Mouse (Mus musculus) limb, embryonic 14.5 days (tissue): ENCODE results near the gene 4930535I16Rik. TPM values are rescaled to one million over a fixed set of nuclear protein-coding genes. Genes with fewer than 3 reads are reported as not detected.

Experiments used
- ATAC-seq: fragments of 200-750 bp; cut with Nextera tagmentation; 2 replicates; pipeline ENCODE4 v1.8.0; 2017; ENCODE audit warnings: low read depth, moderate number of reproducible peaks, moderate TSS enrichment; ENCODE audit not compliant: low FRiP score
- DNase-seq: peaks from one replicate; pipeline ENCODE4 v3.0.0-alpha.2; 2015; ENCODE audit warnings: low spot score
- H3K27ac ChIP-seq: fragments of 300-500 bp; sonication (generic); replicated peaks from 2 replicates; pipeline ENCODE4 v1.5.1; 2014; ENCODE audit warnings: low read depth, mild to moderate bottlenecking, low read length, moderate library complexity, mixed read lengths
- H3K27me3 ChIP-seq: fragments of 300-500 bp; sonication (generic); 2 replicates; pipeline ENCODE4 v1.6.1; 2014; ENCODE audit warnings: low read length, mixed read lengths; ENCODE audit not compliant: control insufficient read depth, insufficient read depth
- H3K36me3 ChIP-seq: fragments of 300-500 bp; sonication (generic); 2 replicates; pipeline ENCODE4 v1.6.1; 2014; ENCODE audit warnings: mild to moderate bottlenecking, low read length, moderate library complexity, mixed read lengths; ENCODE audit not compliant: control insufficient read depth, insufficient read depth
- H3K4me1 ChIP-seq: fragments of 300-500 bp; sonication (generic); 2 replicates; pipeline ENCODE4 v1.6.1; 2014; ENCODE audit warnings: antibody characterized with exemption, low read length, mixed read lengths; ENCODE audit not compliant: control insufficient read depth, insufficient read depth
- H3K4me2 ChIP-seq: fragments of 300-500 bp; sonication (generic); replicated peaks from 2 replicates; pipeline ENCODE4 v1.6.1; 2014; ENCODE audit warnings: low read depth, mild to moderate bottlenecking, low read length, moderate library complexity; ENCODE audit not compliant: severe bottlenecking
- H3K4me3 ChIP-seq: fragments of 300-500 bp; sonication (generic); replicated peaks from 2 replicates; pipeline ENCODE4 v1.5.1; 2014; ENCODE audit warnings: low read length
- H3K9ac ChIP-seq: fragments of 300-500 bp; sonication (generic); 2 replicates; pipeline ENCODE4 v1.6.1; 2014; ENCODE audit warnings: mild to moderate bottlenecking, low read depth, low read length, moderate library complexity; ENCODE audit not compliant: severe bottlenecking
- H3K9me3 ChIP-seq: fragments of 300-500 bp; sonication (generic); 2 replicates; pipeline ENCODE4 v1.6.1; 2016; ENCODE audit warnings: low read length; ENCODE audit not compliant: control insufficient read depth
- POLR2A ChIP-seq: fragments of 200-500 bp; IDR thresholded peaks from 2 replicates; pipeline ENCODE4 v1.8.0; 2012; ENCODE audit warnings: inconsistent platforms, mild to moderate bottlenecking, moderate library complexity, borderline replicate concordance; ENCODE audit not compliant: insufficient read depth, insufficient read length; ENCODE audit errors: extremely low read depth
- WGBS: fragments of 180-500 bp; shearing (Covaris S2); extraction: QIAGEN DNeasy Blood & Tissue Kit; methylation state at CpG from one replicate; pipeline ENCODE4 v1.1.7; 2014; 5-methylcytosine and 5-hydroxymethylcytosine counted together
- polyA plus RNA-seq, 2 experiments: library from polyadenylated mRNA; depleted of rRNA in 1 of 2; stranded (reverse) in 1 of 2; unstranded in 1 of 2; fragments of >200 nt; fragmentation: Nextera tagmentation in 1 of 2; extraction: Ambion mirVana in 1 of 2; gene quantifications; 2 replicates each; pipeline versions ENCODE4 v1.2.1 to v1.2.3; 2012 to 2014

4930535I16Rik gene
- polyA plus RNA-seq (2012; rRNA removed) (not detected in 2 replicates), polyA plus RNA-seq (2014; fragmentation: Nextera tagmentation; extraction: Ambion mirVana) (not detected in 2 replicates)

- ATAC-seq (no peak; the same call in 1 of the 2 replicates), DNase-seq (no peak)
- WGBS, result 4% methylated on average over 34 of the region's 63 CpGs
- Histone ChIP-seq H3K27me3 (no peaks in the 10 kb centered on the region), H3K27ac (peak within 1 kb of the TSS; percentile 63), H3K9me3 (no peaks in the 10 kb centered on the region), H3K4me3 (peak within 1 kb of the TSS; percentile 98), H3K36me3 (peaks cover 26% of the 10 kb centered on the region), H3K4me2 (peak within 1 kb of the TSS; percentile 80), H3K4me1 (peaks cover 13% of the 10 kb centered on the region), H3K9ac (peak within 1 kb of the TSS; percentile 92)
- TF ChIP-seq POLR2A, result no peak
Measured at GRCm38 (mm10) chr4:123917548-123918140, at the start of gene 4930535I16Rik. Gene 4930535I16Rik, minus strand, starts transcription at chr4:123918022.

GRCm38 (mm10) chr4:123962721-123963120, 44.9 kb upstream of the 4930535I16Rik start:
- TF ChIP-seq POLR2A, result no peak
- ATAC-seq (no peak), DNase-seq (no peak)
- H3K9ac ChIP-seq, result no peak overlapping the region
- WGBS, result 46% methylated on average over 9 of the region's 9 CpGs
- H3K27me3 ChIP-seq, result no peaks in the 10 kb centered on the region
- H3K4me2 ChIP-seq, result no peak overlapping the region
- H3K4me3 ChIP-seq, result no peak overlapping the region
- no peaks in the 10 kb centered on the region for H3K36me3 ChIP-seq
- no peak overlapping the region for H3K27ac ChIP-seq
- no peaks in the 10 kb centered on the region for H3K9me3 ChIP-seq
- H3K4me1 ChIP-seq, result peaks cover 7% of the 10 kb centered on the region; the same call in 1 of the 2 replicates

- Histone ChIP-seq H3K4me2 (no peak overlapping the region), H3K27me3 (peaks cover 8% of the 10 kb centered on the region; the same call in 1 of the 2 replicates), H3K27ac (no peak overlapping the region), H3K4me3 (no peak overlapping the region), H3K9me3 (no peaks in the 10 kb centered on the region), H3K4me1 (peaks cover 15% of the 10 kb centered on the region), H3K36me3 (no peaks in the 10 kb centered on the region), H3K9ac (no peak overlapping the region)
- no peak for TF ChIP-seq POLR2A
- ATAC-seq, result 0 out of 2 replicates have a peak, but pooled peaks have one; percentile 23
- WGBS, result 26% methylated on average over 4 of the region's 4 CpGs
- peak; percentile 20 for DNase-seq
Measured at GRCm38 (mm10) chr4:123960955-123961354, 43.1 kb upstream of the 4930535I16Rik start.

- no peak for ATAC-seq
- H3K9ac ChIP-seq, result no peak overlapping the region
- no peak overlapping the region for H3K27ac ChIP-seq
- no peak for TF ChIP-seq POLR2A
- H3K4me1 ChIP-seq, result peaks cover 15% of the 10 kb centered on the region
- no peaks in the 10 kb centered on the region for H3K9me3 ChIP-seq
- H3K4me3 ChIP-seq, result no peak overlapping the region
- no peak for DNase-seq
- peaks cover 8% of the 10 kb centered on the region; the same call in 1 of the 2 replicates for H3K27me3 ChIP-seq
- 55% methylated on average over 4 of the region's 4 CpGs for WGBS
- H3K4me2 ChIP-seq, result no peak overlapping the region
- no peaks in the 10 kb centered on the region for H3K36me3 ChIP-seq
Measured at GRCm38 (mm10) chr4:123957891-123958290, 40.1 kb upstream of the 4930535I16Rik start.

GRCm38 (mm10) chr4:123957492-123957808, 39.6 kb upstream of the 4930535I16Rik start:
- no peak for TF ChIP-seq POLR2A
- Histone ChIP-seq H3K9ac (peak overlapping the region; percentile 31; the same call in 1 of the 2 replicates), H3K9me3 (no peaks in the 10 kb centered on the region), H3K36me3 (no peaks in the 10 kb centered on the region), H3K4me2 (peak overlapping the region; percentile 42; the same call in 1 of the 2 replicates), H3K4me1 (peaks cover 15% of the 10 kb centered on the region), H3K27me3 (peaks cover 8% of the 10 kb centered on the region; the same call in 1 of the 2 replicates), H3K4me3 (no peak overlapping the region), H3K27ac (no peak overlapping the region)
- ATAC-seq (no peak), DNase-seq (no peak)
- 63% methylated on average over 4 of the region's 4 CpGs for WGBS
